Mouse (Mus musculus) adrenal gland, adult 2 months (tissue): ENCODE data around the gene Nsun5. TPM values are rescaled to one million over a fixed set of nuclear protein-coding genes. Genes with fewer than 3 reads are reported as not detected.
"Not testable (repeated sequence)": the region's sequence is repeated elsewhere in the genome, so short reads cannot be mapped to it uniquely, and the experiment has no call there.

Experiments used
- DNase-seq: peaks from one replicate; pipeline ENCODE4 v3.0.0; 2021
- long read RNA-seq: library from polyadenylated mRNA; stranded (forward); transcript quantifications from one replicate; pipeline ENCODE4 v2.0.0, GENCODE M21; 2021
- polyA plus RNA-seq: library from polyadenylated mRNA; depleted of rRNA; stranded (reverse); fragments of >200 nt; gene quantifications from 2 replicates; pipeline ENCODE4 v1.2.3, GENCODE M21; 2012; rRNA removed
- total RNA-seq, 2 experiments: library from RNA; stranded (reverse); gene quantifications; 2 replicates each; pipeline ENCODE4 v1.2.3; 2021

Nsun5 gene
- total RNA-seq, result 10 to 100 TPM; 16.8 to 23.0 TPM
- 34.1 and 35.0 TPM in 2 replicates for polyA plus RNA-seq
- long read RNA-seq, transcript Nsun5-201 (10 exons, 2,243 nt), result major isoform, 21 of 31 reads
- long read RNA-seq, partial matches to known transcripts, result 4 of 31 reads
- long read RNA-seq, other reads (novel, unspliced or antisense), result 6 of 31 reads

DNA sequence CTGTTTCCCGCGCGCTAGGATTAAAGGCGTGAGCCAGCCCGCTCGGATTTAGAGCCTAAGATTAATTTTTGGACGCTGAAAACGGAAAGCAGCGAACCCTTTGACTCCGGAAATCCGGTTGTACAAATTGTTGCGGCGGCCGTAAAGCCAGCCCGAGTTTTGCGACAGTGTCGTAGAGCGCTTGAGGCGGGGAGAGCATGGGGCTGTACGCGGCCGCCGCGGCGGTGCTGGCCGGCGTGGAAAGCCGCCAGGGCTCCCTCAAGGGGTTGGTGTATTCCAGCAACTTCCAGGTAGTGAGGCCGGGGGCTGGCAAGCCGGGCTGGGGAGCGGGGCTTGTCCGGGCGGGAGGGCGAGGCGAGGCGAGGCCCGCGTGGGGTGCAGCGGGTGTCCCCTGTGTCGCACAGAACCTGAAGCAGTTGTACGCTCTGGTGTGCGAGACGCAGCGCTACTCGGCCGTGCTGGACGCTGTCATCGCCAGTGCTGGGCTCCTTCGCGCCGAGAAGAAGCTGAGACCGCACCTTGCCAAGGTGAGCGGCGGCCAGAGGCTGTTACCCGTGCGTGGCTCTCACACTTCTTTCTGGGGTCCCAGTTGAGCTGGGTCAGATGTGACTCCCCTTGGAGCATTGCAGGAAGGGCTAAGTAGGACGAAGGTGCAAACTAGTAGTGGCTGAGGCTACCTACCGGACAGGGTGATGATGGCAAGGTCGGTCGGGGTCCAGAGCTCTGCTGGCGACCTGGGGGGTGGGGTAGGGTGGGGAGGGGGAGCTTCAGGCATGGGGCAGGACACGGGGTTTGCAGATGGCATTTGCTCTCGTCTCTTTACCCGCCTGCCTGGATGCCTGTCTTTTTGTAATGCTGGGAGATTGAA, at the start of gene Nsun5:
Nsun5 (plus strand) TSS at position 167 of the 868 bp plus-strand sequence.
- peak; percentile 95 for DNase-seq

DNA sequence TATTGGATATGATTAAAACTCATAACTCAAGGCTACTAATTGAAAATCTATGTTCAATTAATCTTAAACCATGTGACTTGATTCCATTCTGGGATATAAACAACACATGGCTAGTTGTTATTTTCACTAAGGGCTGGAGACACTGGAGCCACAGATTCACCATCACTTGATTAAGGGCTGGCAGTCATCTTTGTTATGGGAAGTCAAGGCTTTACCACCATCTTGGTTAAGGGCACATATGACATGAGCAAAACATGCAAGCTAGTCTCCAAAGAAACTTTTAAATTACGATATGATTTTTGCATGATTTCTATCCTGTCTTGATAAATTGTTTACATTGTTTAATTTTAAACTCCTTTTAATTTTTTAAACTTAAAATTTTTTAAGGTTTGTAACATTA, 47.6 kb upstream of the Nsun5 start:
- DNase-seq, result no peak

DNA sequence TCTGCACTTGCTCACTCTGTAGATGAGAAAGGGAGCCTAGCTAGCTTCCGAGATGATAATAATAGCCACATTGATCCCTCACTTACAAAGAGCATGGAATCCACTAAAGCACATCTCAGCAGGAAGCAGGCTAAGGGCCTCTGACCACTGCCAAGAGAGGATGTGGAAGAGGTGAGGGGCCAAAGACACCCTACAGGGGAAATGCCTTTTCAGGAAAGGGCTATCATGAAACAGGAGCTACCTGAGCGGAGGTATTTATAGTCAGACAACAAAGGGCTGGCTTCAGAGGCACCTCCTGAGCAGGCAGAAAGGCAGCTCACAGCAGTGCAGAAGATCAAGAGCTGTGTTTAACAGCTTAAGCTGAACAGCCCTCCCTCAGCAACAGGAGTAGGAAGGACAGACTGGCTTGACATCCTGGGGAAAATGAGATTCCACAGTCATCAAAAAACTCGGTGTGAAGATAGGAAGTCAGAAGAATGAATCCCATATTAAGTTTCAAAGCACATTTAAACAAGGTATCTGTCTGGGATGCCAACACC, 43.6 kb upstream of the Nsun5 start:
- DNase-seq, result no peak

DNA sequence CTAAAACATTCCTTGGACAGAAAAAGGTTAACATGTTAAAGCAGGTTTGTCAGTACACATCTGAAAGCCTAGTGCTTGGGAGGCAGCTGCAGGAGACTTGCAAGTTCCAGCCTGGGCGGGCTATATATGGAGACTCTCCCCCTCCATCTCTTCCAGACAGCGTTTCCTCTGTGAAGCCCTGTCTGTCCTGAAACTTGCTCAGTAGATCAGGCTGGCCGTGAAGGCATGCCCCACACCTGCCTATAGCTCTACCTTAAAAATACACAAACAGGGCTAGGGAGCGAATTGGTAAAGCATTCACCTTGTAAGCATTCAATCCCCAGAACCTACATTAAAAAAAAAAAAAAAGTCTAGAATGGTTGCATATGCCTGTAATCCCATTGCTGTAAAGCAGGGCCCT, 40.3 kb upstream of the Nsun5 start:
- DNase-seq, result no peak

DNA sequence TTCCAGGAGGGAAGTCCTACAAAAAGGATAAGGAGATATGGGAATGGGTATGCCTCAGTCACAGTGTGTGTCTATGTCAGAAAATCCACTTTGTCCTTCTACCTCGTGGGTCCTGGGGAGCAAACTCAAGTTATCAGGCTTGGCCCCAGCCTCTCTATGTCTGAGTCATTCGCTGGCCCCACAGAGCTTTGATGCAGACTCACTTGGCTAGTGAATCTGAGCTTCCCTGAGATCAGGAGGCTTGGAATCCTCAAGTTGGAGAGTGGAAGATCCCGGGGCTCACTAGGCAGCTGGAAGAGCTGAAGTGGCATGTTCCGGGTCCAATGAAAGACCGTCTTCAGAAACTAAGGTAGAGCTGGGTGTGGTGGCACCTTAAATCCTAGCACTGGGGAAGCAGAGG, 39.6 kb upstream of the Nsun5 start:
- no peak for DNase-seq

DNA sequence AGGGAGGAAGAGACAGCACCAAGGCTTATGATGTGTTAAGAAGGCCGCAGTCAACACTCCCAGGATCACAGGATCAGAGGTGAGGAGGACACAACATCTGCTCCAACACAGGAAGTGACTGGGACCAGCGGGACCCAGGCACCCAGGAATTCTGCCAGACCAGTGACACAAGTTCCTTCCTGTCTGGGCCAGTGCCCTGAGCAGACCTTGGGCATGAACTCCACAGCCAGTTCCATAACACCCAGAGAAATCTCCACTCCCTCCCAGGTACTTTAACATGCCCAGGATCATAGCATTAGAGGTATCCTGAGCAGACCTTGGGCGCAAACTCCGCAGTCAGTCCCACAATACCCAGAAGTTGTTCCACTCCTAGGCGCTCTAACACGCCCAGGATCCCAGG, 38.6 kb upstream of the Nsun5 start:
- no peak for DNase-seq

DNA sequence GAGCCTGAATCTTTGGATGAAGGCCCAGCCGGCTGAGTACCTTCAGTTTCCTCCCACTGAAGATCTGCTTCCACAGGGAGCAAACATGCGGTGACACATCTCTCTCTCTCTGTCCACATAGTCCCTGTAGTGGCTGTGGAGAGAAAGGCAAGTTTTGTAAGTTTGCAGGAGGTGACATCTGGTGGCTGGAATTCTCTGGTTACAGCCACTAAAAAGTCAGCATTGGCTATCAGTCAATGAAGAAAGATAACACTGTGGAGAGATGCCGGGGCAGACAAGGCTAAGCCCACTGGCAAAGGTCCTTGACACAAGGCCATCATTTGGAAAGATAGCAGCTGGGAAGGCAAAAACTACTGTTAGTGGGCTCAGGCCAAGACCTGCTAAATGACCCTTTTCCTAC, 32.2 kb upstream of the Nsun5 start:
- peak; percentile 60 for DNase-seq

DNA sequence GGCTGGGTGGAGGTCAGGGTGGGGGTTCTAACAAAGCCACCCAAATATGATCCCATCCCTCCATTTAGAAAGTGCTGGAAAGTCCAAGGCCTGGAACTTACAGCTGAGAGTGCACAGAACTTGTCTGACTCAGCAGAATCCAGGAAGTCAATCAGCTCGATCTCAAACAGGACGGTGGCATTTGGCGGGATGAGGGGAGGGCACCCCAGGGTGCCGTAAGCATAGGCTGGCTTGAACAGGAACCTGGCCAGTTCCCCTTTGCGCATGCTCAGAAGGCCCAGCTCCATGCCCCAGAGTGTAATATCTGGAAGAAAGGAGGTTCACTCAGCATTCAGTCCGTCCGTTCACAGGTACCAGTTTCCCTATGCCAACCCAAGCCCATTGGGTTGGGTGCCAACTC, 23.8 kb upstream of the Nsun5 start:
- DNase-seq, result no peak

DNA sequence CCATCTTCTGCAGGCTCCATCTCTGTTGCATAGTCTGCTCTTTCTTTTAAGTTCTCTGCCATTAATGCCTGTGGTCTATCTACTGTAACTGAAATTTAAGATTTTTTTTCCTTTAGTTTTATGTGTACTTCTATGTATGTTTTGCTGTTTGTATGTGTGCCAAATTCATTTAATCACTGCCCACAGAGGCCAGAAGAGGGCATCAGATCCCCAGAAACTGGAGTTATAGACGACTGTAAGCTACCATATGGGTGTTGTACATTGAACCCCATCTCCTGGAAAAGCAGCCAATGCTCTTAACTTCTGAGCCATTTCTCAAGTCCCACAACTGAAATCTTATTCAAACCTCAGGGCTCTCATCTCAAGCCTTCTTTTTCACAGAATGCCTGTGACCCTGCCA, 23.3 kb upstream of the Nsun5 start:
- no peak for DNase-seq

DNA sequence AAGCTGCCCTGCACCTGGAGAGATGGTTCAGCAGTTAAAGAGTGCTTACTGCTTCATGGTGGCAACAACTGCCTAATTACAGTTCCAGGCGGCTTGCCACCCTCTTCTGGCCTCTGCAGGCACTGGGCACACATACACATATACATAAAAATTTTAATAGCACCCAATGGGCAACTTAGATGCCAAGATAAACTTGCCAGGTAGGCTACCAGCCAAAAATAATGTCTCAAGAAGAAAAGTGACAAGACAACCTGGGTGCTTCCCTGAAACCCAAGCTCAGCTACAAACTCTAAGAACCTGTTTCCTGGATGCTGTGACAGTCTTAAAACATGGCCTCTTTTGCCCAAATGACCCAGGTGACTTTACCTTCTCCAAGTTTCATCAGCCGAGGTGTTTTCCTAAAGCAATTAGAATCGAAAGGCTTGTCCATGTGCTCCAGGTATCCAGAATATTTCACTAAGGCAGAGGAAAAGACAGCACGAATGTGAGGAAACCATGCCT, 22.2 kb upstream of the Nsun5 start:
- DNase-seq, result no peak

DNA sequence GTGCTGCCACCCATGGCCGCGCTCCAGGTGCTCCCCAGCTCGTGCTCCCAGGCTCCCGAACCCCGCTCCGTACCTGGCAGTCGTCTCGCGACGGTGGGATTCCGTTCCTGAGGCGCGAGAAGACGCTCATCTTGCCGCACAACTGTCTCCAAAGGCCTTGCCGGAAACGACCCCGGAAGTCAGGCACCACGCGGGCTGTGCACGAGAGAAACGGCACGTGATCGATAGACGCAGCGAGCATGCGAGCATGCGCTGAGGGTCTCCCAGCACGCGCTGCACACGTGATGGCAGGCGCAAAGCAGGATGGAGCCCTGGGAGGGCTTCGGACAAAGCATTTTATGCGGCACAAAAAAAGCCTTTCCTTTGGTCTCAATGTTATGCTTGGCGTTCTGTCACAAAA, 19.9 kb upstream of the Nsun5 start, which contains the start of gene Fkbp6:
Fkbp6 (minus strand) TSS at position 183 of the 400 bp plus-strand sequence.
- no peak for DNase-seq

DNA sequence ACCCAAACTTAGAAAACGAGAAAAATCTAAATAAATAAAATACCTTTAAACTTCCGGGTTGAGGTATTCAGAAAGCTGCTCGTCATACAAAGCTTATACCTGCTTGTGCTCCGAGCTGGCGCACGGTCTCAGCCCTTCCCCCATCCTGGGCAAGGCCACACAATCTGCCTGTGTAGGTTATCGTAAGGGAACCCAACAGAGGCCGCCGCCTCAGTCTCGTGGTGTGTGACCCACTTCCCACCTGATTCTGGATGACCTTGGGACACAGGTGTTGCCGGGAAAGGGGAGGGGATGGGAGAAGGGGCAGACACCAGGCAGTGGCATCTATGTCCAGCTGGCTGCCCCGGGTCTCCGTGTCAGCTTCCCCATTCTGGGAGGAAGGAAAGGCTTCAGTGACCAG, 18.1 kb upstream of the Nsun5 start:
- no peak for DNase-seq

DNA sequence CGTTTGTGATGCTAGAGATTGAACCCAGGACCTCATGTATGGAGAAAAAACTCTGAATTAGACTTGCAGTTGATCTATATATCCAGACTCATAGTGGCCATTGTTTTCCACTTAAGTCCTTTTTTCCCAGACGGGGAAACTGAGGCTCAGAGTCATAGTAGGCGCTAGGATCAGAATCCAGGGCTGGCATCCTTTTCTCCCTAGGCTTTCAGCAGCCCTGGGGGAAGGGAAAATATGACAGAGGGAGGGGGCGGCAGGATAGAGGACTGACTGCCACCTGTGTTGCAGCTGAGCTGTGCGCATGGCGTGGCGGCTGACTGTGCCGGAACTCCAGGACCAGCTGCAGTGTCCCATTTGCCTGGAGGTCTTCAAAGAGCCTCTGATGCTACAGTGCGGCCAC, 16.8 kb upstream of the Nsun5 start, which contains the start of gene Trim50:
Trim50 (plus strand) TSS at position 301 of the 400 bp plus-strand sequence.
- DNase-seq, result no peak

DNA sequence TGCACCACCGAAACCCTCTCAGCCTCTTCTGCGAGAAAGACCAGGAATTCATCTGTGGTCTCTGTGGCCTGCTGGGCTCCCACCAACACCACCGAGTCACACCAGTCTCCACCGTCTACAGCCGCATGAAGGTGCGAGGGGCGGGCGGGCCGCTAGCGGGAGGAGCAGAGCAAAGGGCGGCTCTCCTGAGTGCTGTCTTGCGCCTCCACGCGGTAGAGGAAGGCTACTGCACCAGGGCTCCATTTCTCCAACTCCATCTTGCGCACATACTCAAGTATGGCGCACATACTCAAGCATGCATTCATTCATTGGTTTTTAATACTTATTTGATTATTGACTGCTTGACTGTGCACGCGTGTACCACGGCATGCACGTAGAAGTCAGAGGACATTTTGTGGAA, 16.2 kb upstream of the Nsun5 start:
- DNase-seq, result no peak

DNA sequence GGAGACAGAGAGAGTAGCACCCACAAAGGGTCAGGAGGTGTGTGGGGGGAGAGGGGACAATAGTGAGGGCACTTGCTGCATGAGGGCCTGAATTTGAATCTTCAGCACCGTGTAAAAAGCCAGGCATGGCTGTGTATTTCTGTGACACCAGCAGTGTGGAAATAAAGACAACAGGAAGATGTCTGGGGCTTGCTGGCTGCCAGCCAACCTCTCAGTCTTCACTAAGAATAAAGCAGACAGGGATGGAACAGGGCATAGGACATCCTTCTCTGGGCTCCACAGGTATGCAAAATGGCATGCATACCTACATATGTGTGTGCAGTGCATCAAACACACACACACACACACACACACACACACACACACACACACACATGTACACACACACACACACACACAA, 13.7 kb upstream of the Nsun5 start:
- no peak for DNase-seq

DNA sequence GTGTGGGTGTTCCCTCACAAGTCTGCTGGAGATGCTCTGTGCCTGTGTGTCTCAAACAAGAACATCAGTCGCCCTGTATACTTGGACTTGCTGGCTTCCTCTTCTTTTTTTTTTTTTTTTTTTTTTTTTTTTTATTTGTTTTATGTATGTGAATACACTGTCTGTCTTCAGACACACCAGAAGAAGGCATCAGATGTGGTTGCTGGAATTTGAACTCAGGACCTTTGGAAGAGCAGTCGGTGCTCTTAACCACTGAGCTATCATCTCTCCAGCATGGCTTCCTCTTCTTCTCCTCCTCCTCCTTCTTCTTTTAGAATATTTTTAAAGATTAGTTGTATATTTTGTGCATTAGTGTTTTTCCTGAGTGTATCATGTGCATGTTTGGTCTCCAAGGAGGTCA, 12.2 kb upstream of the Nsun5 start:
- no peak for DNase-seq

DNA sequence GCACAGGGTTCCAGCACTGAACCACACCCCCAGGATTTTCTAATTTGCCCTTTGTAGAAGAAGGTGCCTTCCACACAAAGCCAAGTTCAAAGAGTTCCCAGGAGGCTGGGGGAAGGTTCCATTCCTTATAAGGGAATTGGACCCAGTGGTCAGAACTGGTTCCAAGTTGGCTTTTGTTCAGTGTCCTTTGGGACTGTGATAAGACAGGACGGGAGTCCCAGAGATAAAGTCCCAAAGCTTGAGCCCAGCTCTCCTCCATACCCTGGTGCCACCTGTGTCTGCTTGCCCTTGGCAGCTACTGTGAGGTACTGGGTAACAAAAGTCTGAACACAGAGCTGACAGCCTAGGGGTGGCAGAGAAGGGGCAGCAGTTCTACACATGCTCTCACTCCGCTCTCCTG, 10.0 kb upstream of the Nsun5 start:
- peak; percentile 60 for DNase-seq

DNA sequence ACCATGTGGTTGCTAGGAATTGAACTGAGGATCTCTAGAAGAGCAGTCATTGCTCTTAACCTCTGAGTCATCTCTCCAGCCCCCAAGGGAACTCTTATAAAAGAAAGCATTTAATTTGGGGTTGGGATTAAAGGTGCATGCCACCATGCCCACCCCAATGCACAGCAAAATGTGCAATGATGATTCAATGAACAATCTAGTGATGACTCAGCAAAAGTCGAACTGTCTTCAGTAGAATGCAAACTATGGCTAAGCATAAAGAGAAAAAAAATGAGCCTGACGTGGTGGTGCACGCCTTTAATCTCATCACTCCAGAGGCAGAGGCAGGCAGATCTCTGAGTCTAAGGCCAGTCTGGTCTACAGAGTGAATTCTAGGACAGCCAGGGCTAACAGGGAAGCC, 7.2 kb upstream of the Nsun5 start:
- no peak for DNase-seq

DNA sequence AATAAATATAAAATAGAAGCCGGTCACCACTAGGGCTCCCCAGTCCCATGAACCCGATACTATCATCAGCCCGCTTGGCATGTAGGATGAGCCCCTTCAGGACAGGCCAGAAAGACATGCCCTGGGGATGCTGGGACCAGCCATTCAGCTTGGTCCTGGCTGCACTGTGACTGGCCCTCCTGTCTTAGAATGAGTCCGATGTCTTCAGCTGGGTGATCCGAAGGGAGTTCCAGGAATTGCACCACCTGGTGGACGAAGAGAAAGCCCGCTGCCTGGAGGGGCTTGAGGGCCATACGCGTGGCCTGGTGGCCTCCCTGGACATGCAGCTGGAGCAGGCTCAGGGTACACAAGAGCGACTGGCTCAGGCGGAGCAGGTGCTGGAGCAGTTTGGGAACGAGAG, 6.2 kb upstream of the Nsun5 start:
- peak; percentile 27 for DNase-seq

DNA sequence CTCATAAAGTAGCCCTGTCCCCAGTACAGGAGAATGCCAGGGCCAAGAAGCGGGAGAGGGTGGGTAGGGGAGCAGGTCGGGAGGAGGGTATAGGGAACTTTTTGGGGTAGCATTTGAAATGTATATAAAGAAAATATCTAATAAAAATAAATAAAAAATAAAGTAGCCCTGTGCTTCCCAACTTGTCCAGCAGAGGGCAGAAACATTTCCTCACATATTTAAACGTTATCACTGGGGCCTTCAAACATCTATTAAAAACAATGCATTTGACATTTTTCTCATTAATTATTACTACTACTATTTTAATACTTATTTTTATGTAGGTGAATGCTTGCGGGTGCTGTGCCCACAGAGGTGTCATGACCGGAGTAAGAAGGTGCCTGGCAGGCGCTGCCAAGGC, 1.9 kb upstream of the Nsun5 start:
- DNase-seq, result no peak

DNA sequence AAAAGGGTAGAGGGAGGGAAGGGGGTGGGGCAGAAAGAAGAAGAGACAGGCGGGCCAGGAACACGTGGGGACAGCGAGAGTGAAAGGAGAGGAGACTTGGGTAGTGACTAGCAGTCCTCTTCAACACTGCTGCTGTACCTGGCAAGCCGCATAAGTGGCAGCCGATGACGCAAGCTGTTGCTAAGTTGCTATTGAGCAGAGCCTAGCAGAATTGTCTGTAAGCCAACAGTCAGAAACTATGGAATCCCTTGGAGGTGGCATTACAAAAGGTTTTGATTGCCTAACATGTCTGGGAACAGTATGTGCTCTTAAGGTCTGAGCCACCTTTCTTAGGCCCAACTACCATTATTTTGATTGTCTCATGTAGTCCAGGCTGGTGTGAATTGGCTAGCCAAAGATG, 1.4 kb upstream of the Nsun5 start:
- DNase-seq, result no peak

DNA sequence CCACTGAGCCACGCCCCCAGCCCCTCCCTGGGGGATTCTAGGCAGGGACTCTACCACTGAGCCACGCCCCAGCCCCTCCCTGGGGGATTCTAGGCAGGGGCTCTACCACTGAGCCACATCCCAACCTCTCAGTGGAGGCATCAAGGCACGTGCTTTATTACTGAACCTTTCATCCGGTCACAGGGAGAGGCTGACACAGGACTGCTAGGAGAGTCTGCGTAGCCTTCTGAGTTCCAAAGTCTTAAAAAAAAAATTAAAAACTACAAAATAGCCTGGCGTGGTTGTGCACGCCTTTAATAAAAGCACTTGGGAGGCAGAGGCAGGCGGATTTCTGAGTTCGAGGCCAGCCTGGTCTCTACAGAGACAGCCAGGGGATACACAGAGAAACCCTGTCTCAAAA, 557 bp upstream of the Nsun5 start:
- DNase-seq, result not testable (repeated sequence)

DNA sequence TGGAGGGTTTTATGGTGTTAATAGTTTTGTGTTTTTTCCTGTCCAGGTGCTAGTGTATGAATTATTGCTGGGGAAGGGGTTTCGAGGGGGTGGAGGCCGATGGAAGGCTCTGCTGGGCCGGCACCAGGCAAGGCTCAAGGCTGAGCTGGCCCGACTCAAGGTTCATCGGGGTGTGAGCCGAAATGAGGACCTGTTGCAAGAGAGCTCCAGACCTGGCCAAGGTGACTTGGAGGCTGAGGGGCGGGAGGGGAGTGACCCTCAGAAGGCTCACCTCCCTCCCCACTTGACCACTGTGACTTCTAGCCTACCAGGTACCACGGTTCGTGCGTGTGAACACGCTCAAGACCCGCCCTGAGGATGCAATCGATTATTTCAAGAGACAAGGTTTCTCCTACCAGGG, 1.4 kb downstream of the Nsun5 start:
- DNase-seq, result no peak
